Mouse (Mus musculus) megakaryocyte, embryonic 14.5 days (primary cell): ENCODE results near the gene Unc93a2. TPM values are rescaled to one million over a fixed set of nuclear protein-coding genes. Genes with fewer than 3 reads are reported as not detected.
"Not testable (repeated sequence)": the region's sequence is repeated elsewhere in the genome, so short reads cannot be mapped to it uniquely, and the experiment has no call there.

Experiments
- H3K27me3 ChIP-seq: replicated peaks from 2 replicates; pipeline ENCODE3; 2012; ENCODE audit warnings: inconsistent platforms
- H3K36me3 ChIP-seq: replicated peaks from 2 replicates; pipeline ENCODE3; 2012; ENCODE audit warnings: low read length, inconsistent platforms, mixed read lengths
- H3K4me1 ChIP-seq: 2 replicates; pipeline ENCODE4 v1.6.1; 2012; ENCODE audit warnings: inconsistent platforms
- H3K4me3 ChIP-seq: replicated peaks from 2 replicates; pipeline ENCODE3; 2012; ENCODE audit warnings: moderate library complexity, mild to moderate bottlenecking, inconsistent platforms
- H3K9me3 ChIP-seq: 2 replicates; pipeline ENCODE4 v1.6.1; 2012; ENCODE audit warnings: inconsistent platforms
- polyA plus RNA-seq: library from polyadenylated mRNA; stranded (reverse); fragments of >175 nt; gene quantifications from 2 replicates; pipeline ENCODE4 v1.2.3, GENCODE M21; 2012; ENCODE audit warnings: low replicate concordance; ENCODE audit not compliant: insufficient read depth

The Unc93a2 gene
- not detected in 2 replicates for polyA plus RNA-seq

DNA sequence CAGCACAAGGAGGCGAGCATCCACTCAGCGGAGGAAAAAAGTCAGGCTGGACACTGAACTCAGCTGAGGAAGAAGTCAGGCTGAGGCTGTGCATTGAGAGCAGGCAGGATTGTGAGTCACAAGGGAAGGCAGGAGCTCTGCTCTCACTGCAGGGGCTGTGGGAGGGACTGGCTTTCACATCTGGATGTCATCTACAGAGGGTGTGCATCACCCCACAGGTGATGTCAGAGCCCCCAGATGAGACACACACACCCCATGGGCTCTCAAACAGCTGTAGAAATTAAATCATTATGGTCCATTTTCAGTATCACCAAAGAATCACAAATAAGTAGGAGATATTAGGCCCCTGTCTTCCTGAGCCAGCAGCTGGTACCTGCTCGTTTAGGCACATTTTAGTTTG lies at the start of gene Unc93a2:
Gene Unc93a2, minus strand, starts transcription at position 101 of the 400 bp plus-strand sequence.
- H3K9me3 ChIP-seq, H3K36me3 ChIP-seq, H3K27me3 ChIP-seq, H3K4me1 ChIP-seq, H3K4me3 ChIP-seq: not testable (repeated sequence)

DNA sequence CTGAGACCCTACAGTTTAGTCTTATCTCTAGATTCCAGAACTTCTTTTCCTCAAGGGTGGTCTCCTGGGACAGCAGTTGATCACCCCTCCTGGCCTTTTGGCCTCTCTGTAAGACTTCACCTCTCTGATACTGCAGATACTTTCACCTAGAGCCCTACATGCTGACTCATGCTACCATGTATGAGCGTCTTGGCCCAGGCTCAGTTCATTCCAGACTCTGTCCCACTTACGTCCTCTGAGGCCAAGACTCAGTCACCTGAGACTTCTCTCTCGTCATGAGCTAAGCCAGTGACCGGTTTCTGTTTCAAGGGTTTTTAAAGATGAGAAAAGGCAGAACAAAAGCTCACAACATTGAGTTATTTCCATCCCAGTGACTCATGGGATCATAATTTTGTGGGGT lies 48.9 kb upstream of the Unc93a2 start:
- not testable (repeated sequence) for H3K36me3 ChIP-seq, H3K27me3 ChIP-seq, H3K9me3 ChIP-seq, H3K4me1 ChIP-seq, H3K4me3 ChIP-seq

DNA sequence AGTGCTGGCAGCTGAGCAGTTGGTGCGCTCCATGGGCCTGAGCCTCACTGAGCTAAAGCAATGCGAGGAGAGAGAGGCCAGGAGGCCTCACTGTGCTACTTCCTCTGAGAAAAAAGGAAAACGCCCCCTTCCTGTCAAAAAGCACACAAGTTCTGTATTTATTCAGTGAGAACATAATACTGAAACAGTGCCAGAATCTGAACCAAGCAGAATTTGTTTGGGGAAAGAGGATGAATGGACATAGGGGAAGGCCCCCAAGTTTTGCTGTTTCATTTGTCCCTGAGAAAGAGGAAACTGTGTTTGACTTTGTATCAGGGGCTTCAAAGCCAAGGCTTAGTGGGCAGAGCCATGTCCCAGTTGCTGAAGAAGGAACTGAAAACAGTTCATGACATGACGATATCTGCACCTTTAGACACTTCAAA lies 45.0 kb upstream of the Unc93a2 start:
- H3K4me3 ChIP-seq, H3K36me3 ChIP-seq, H3K4me1 ChIP-seq, H3K9me3 ChIP-seq, H3K27me3 ChIP-seq: not testable (repeated sequence)

DNA sequence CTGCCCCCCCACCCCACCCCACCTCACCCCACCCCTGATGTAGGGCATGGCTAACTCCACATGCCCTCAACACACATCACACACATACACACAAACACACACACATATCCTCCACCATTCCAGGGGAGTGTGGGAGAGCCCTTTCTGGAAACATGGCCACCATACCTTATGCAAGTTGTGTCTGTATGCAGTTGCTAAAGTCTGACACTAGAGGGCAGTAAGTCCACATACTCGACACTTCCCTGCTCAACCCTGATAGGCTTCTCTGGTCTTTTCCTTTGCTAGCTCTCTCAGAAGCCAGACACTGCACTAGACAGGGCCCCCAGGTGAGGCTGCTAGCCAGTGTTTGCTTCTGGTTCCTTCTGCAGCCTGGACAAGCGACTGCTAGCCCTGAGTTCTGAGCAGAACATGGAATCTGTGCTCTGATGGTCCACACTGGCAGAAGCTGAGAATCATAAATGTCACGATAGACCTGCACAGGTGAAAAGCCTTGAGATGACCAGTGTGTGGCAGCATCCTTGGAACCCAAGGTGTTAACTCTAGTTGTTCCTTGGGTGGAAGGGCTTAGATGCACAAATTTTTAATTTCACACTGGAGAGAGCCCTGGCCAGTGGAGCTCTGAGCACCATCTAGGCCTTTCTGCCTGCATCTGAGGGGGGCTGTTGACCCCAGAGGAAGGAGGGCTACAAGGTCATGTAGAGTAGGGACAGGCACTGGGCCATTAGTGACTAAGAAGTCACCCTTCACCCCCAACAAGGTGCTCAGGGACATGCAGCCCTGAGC lies 35.1 kb upstream of the Unc93a2 start:
- not testable (repeated sequence) for H3K36me3 ChIP-seq, H3K4me1 ChIP-seq

GRCm38 (mm10) chr17:7414601-7415310 lies 29.5 kb upstream of the Unc93a2 start:
- H3K4me3 ChIP-seq, H3K4me1 ChIP-seq, H3K36me3 ChIP-seq, H3K27me3 ChIP-seq, H3K9me3 ChIP-seq: not testable (repeated sequence)

More for the DNA sequence above, 35.1 kb upstream of the Unc93a2 start:
- H3K4me3 ChIP-seq, H3K27me3 ChIP-seq, H3K9me3 ChIP-seq: not testable (repeated sequence)

GRCm38 (mm10) chr17:7413336-7413735 lies 28.1 kb upstream of the Unc93a2 start:
- H3K4me3 ChIP-seq, H3K36me3 ChIP-seq, H3K9me3 ChIP-seq, H3K4me1 ChIP-seq, H3K27me3 ChIP-seq: not testable (repeated sequence)

GRCm38 (mm10) chr17:7399770-7400169 lies 14.5 kb upstream of the Unc93a2 start:
- H3K4me3 ChIP-seq, H3K4me1 ChIP-seq, H3K36me3 ChIP-seq, H3K9me3 ChIP-seq, H3K27me3 ChIP-seq: not testable (repeated sequence)

DNA sequence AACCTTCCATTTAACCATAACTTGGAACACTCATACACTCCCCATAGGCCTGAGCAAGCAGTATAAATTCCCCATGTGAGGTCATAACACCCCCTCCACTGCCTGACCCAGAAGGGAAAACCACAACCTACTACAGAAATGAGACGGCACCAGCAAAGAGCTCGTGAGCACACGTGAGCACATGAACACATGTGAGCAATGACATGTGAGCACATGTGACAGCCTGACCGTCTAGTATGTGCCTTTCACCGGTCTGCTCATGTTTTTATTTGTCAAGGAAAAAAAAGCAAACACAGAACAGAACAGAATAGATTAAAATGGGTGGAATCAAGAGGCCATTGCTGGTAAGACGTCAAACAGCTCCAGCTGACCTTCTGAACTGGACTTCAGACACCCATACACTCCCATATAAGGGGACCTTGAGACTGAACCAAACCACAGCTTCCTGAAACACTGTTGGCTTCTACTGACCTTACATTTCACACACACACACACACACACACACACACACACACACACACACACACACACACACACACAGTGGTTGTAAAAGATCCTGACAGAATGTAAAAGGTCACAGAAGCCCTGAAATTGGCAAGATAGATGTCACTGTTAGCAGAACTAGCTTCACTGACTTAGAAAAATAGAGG lies 13.1 kb upstream of the Unc93a2 start:
- not testable (repeated sequence) for H3K9me3 ChIP-seq, H3K27me3 ChIP-seq, H3K4me3 ChIP-seq, H3K36me3 ChIP-seq, H3K4me1 ChIP-seq

DNA sequence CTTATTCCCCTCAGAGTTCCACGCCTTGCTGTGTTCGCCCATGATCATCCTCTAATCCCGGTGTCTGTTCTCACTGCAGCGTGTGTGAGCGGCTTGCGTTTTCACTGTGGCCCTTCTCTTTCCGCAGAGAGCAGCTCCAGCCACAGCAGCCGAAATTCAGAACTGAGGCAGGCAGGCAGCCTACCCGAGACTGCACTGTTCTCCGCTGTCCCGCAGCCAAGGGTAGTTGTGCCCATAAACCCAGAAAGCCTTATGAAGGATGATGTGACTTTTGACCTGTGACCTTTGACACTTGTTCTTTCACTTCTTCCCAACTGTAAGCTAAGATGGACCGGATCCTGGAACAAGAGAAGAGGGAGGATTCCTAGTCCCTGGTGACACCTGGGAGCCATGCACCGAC lies 11.8 kb upstream of the Unc93a2 start:
- not testable (repeated sequence) for H3K27me3 ChIP-seq, H3K9me3 ChIP-seq, H3K4me1 ChIP-seq, H3K4me3 ChIP-seq, H3K36me3 ChIP-seq

DNA sequence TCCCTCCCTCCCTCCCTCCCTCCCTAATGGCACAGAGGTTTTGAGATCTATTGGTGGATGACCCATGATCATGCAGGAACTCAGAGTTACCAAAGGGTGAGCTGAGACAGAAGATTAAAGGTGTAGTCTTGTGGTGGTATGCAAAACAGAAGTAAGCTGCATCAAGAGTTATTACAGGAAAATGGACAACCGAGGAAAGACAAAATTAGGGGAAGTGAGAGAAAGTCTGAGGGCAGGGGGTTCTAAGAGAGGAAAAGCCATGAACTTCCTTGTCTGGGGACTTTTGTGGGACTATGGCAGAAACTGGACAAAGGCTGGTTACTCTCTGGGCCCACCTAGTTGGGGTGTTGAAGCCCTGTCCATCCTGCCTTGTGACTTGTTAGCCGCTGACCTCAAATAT lies 11.0 kb upstream of the Unc93a2 start:
- H3K4me3 ChIP-seq, H3K27me3 ChIP-seq, H3K36me3 ChIP-seq, H3K9me3 ChIP-seq, H3K4me1 ChIP-seq: not testable (repeated sequence)

DNA sequence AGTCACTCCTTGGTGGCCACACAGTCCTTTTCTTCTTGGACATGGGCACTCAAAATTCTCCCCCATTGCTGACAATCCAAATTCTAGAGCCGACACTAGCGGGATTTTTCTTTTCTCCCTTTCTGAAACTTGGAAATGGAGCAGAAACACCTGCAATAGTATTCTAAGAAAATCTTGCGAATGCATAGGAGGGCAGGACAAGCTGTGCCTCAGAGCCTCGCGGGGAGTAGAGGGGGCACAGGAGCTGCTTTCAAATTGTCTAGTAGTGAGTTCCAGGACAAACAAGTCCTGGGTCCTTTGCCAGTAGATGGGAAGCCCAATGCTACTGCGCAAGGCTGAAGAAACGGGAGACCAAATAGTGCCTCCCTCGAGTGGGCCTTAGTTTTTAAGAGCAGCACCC lies 10.4 kb upstream of the Unc93a2 start:
- H3K4me3 ChIP-seq, H3K36me3 ChIP-seq, H3K9me3 ChIP-seq, H3K27me3 ChIP-seq, H3K4me1 ChIP-seq: not testable (repeated sequence)

DNA sequence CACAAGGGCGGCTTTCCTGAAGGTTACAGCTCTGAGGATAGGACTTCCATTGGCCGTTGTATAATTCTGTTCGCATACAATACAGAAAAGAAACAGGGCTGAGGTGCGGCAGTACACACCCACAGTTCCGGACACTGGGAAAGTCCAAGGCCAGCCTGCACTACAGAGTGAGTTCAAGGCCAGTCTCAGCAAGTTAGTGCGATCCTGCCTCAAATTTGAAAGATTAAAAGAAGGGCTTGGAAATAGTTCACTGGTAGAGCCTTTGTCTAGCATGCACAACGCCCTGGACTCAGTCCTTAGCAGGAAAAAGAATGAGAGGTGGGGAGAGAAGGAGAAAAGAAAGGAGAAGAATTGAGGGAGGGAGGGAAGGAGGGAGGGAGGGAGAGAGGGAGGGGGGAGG lies 9.9 kb upstream of the Unc93a2 start:
- not testable (repeated sequence) for H3K4me3 ChIP-seq, H3K4me1 ChIP-seq, H3K36me3 ChIP-seq, H3K27me3 ChIP-seq, H3K9me3 ChIP-seq

- H3K27me3 ChIP-seq: not testable (repeated sequence)
Measured at GRCm38 (mm10) chr17:7389898-7390297, 4.6 kb upstream of the Unc93a2 start.

DNA sequence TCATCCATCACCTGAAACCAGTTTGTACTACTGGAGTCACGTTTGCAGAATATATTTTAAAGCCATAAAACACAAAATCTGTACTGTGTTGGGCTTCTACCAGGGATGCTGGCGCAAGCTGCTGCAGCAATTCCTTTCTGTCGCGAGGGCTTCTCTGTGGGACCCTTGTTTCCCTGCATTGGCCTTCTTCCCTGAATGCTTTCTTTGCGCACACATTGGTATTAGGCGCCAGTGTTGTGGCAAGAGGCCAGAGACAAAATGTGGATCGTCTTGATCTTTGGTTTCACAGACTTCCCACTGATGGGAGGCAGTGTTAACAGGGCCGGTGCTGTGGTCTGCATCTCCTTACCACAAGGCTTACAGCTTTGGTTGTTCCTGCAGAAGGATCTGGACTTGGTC lies 3.7 kb upstream of the Unc93a2 start:
- H3K4me3 ChIP-seq, H3K9me3 ChIP-seq, H3K27me3 ChIP-seq, H3K4me1 ChIP-seq, H3K36me3 ChIP-seq: not testable (repeated sequence)

More at GRCm38 (mm10) chr17:7389898-7390297, 4.6 kb upstream of the Unc93a2 start:
- H3K4me1 ChIP-seq, H3K4me3 ChIP-seq, H3K9me3 ChIP-seq, H3K36me3 ChIP-seq: not testable (repeated sequence)

- H3K4me3 ChIP-seq, H3K27me3 ChIP-seq, H3K36me3 ChIP-seq, H3K4me1 ChIP-seq, H3K9me3 ChIP-seq: not testable (repeated sequence)
Measured at GRCm38 (mm10) chr17:7388341-7388957, 3.2 kb upstream of the Unc93a2 start.

GRCm38 (mm10) chr17:7386016-7386415 lies 752 bp upstream of the Unc93a2 start:
- H3K4me1 ChIP-seq, H3K9me3 ChIP-seq, H3K4me3 ChIP-seq, H3K36me3 ChIP-seq, H3K27me3 ChIP-seq: not testable (repeated sequence)
